In the genomic region with DNA sequence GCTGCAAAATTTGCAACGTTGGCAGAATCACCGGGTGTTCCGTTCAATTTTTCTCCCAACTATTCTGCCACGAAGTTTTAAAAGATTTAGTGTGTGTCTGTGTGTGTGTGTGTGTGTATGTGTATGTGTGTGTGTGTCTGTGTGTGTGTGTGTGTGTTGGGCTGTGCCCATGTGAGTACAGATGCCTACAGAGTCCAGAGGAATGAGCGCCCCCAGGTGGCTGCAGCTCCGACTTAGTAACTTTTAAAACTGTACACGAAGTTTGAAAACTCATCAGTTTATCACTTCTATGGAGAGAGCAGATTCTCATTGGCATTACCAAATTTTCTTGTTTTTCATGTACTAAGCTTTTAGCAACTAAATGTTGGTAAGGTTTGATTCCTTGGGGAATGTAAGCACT, we compare ENCODE assay signal across 14 mouse cellular contexts.
DNase-seq lines count a peak whose midpoint lies in the region; ATAC-seq and TF ChIP-seq lines count a peak whose summit lies in the region.
"Had no signal": no experiment of that assay in that cellular context is flagged by ENCODE, and none has a peak within 500 bp of the region (broad histone marks: within the 10 kb centered on the region; RNA-seq: fewer than 3 reads in every experiment).

No protein-coding gene starts in this region.

- H3K4me2 ChIP-seq in liver, embryonic 11.5 days: no peak overlapping the region
- H3K4me2 ChIP-seq: forebrain, embryonic 12.5 days; kidney, embryonic 15.5 days had no signal

- no peak for ATAC-seq in liver, embryonic 11.5 days (replicated peaks; ENCODE audit: low FRiP score)
- ATAC-seq: liver, postnatal 0 days had no signal

- no peak overlapping the region for H3K4me3 ChIP-seq in layer of hippocampus, adult 2 months
- H3K4me3 ChIP-seq in liver, embryonic 11.5 days (ENCODE audit: low read depth, low read length): no peak overlapping the region
- H3K4me3 ChIP-seq: forebrain, embryonic 12.5 days; kidney, embryonic 15.5 days had no signal

- no peak overlapping the region for H3K9ac ChIP-seq in liver, embryonic 11.5 days (ENCODE audit: low read depth, low read length)
- H3K9ac ChIP-seq: forebrain, embryonic 12.5 days; kidney, embryonic 15.5 days; liver, postnatal 0 days had no signal

- peak; percentile 13 for DNase-seq in adrenal gland, postnatal 10 days
- no peak for DNase-seq in adrenal gland, postnatal 25 days
- DNase-seq in layer of hippocampus, adult 2 months (ENCODE audit: low spot score in 2 of 2): no peak
- DNase-seq in layer of hippocampus, adult 9-11 months: no peak
- DNase-seq in thymus, postnatal 14 days: peak; percentile 11
- no peak for DNase-seq in thymus, postnatal 25 days
- peak; percentile 27 for DNase-seq in lung, postnatal 36 days
- no peak for DNase-seq in liver, embryonic 11.5 days (ENCODE audit: low spot score)
- DNase-seq: cerebellum, adult 11-12 months; gastrocnemius, postnatal 10 days; liver, postnatal 0 days had no signal

- H3K9me3 ChIP-seq in liver, embryonic 11.5 days (ENCODE audit: control insufficient read depth, low read length): no peaks in the 10 kb centered on the region
- H3K9me3 ChIP-seq: forebrain, embryonic 12.5 days; kidney, embryonic 15.5 days had no signal

- H3K36me3 ChIP-seq in liver, embryonic 11.5 days (ENCODE audit: control insufficient read depth, insufficient read depth, low read length): peaks cover 5% of the 10 kb centered on the region; the same call in 1 of the 2 replicates
- H3K36me3 ChIP-seq: G1E had no signal

- no peaks in the 10 kb centered on the region for H3K27me3 ChIP-seq in liver, embryonic 11.5 days (replicated peaks; ENCODE audit: control insufficient read depth, insufficient read depth, low read length)
- H3K27me3 ChIP-seq: forebrain, embryonic 12.5 days; kidney, embryonic 15.5 days had no signal

- no peak overlapping the region for H3K27ac ChIP-seq in layer of hippocampus, adult 2 months
- no peak overlapping the region for H3K27ac ChIP-seq in liver, embryonic 11.5 days (ENCODE audit: low read depth, low read length)
- H3K27ac ChIP-seq: forebrain, embryonic 12.5 days; kidney, embryonic 15.5 days had no signal

- WGBS in liver, embryonic 11.5 days: 89% methylated on average over 7 of the region's 7 CpGs

- TF ChIP-seq CTCF in layer of hippocampus, adult 2 months (conservative IDR thresholded peaks at IDR 0.05): peak; percentile 35

- no peaks in the 10 kb centered on the region for H3K4me1 ChIP-seq in liver, embryonic 11.5 days (replicated peaks; ENCODE audit: control insufficient read depth, insufficient read depth, low read length)
- H3K4me1 ChIP-seq: forebrain, embryonic 12.5 days; kidney, embryonic 15.5 days had no signal

Comparison
In these comparisons a context has a peak if more than half of its experiments do, and no peak if none do; other contexts are left out.
1. DNase-seq: peak in adrenal gland, postnatal 10 days (single experiment), thymus, postnatal 14 days (single experiment) and lung, postnatal 36 days (single experiment); none in adrenal gland, postnatal 25 days (single experiment), layer of hippocampus, adult 2 months (0 of 2), layer of hippocampus, adult 9-11 months (single experiment), thymus, postnatal 25 days (single experiment) and liver, embryonic 11.5 days (single experiment).